Mouse (Mus musculus): ENCODE measurements at regions not wholly inside any gene's neighbourhood (a gene's known extent, or its start where the extent isn't known, plus 50 kb on each side); places are given as distances from the start of the nearest gene placed in this dataset.

DNA sequence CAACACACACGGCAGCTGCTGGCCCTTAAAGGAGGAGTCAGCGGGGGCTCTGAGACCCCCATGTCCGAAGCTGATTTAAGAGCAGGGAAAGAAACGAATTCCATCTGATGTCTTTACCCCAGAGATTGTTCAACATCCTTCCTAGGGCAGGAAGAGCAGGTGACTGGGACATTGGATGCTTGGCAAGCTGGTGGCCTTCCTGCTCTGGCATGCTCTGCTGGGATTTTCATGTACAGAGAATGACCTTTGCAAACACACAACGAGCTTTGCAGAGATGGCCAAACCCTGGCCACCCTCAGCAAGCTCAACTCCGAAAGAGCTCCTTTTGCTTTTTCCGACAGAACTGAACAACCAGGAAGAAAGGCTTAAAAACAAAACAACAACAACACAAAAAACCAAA is 194.7 kb upstream of the Map3k1 start:
- no peak for ATAC-seq

GRCm38 (mm10) chr13:112004126-112004525 is 195.3 kb upstream of the Map3k1 start:
- no peak for ATAC-seq

DNA sequence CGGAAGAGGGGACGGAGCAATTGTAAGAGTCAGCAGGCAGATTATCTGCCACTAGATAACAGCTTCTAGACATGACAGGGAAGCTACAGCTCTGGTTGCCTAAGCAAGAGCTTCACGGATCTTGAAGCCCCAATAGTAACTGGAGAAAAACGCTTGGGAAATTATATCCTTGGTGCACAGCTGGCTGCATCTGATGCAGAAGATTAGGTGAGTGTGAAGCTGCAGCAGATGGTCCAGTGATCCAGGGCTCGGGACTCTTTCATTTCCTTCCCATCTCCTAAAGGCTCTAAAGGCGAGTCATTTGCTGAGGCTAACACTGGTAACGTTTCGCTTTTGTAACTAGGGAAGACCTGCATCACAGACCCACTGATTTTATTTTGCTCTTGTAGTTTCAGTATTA is 196.6 kb upstream of the Map3k1 start:
- ATAC-seq: no peak

DNA sequence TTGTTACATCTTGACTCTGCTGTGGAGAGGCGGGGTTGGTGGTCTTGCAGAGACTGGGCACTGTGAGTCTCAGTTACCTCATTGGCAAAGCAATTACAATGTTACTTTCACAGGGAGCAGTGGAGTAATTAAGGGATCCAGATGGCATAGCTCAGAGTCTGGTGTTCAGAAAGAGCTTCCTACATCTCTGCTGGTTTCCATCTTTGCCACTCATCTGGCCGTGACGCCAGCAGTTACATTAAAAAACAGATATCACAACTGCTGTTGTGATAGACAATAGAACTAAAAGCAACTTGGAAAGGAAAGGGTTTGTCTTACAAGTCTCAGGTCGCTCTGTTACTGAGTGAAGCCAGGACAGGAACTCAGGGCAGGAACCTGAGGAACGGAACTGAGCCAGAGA is 200.0 kb upstream of the Map3k1 start:
- no peak for ATAC-seq

DNA sequence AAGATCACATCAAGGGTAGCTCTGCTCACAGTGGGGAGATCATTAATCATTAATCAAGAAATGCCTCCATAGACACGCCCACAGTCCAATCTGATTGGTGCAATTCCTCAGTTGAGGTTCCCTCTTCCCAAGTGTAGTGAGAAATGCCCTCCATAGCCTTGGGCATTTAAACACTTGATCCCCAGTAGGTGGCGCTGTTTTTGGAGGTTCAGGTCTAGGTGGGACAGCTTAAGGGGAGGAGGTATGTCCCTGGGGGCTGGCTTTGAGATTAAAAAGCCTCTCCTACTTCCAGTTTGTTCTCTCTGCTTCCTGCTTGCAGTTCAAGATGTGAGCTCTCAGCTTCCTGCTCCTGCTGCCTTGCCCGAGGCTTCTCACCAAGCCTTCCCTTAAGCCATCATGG is 200.5 kb upstream of the Map3k1 start:
- no peak for ATAC-seq

- ATAC-seq: no peak
Measured at GRCm38 (mm10) chr13:112010464-112010863, 201.7 kb upstream of the Map3k1 start.

DNA sequence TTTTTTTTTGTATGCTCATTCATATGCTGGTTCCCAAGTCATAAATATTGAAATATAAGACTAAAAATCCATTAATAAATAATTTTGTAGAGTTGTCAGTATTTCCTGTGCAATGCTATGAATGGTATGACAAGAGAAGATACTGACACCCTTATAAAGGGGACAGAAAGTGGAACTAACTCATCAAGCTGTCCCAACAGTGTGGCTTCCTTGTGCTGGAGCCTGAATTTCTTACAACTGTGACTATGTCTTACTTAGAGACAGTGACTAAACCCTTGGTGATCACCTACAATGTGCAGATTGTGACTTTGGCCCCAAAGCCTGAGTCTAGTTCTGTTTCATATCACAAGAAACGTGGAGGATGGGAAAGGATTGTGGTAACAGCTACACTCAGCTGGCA is 203.8 kb upstream of the Map3k1 start:
- ATAC-seq: no peak

GRCm38 (mm10) chr13:112015083-112015482 is 206.3 kb upstream of the Map3k1 start:
- ATAC-seq: no peak

DNA sequence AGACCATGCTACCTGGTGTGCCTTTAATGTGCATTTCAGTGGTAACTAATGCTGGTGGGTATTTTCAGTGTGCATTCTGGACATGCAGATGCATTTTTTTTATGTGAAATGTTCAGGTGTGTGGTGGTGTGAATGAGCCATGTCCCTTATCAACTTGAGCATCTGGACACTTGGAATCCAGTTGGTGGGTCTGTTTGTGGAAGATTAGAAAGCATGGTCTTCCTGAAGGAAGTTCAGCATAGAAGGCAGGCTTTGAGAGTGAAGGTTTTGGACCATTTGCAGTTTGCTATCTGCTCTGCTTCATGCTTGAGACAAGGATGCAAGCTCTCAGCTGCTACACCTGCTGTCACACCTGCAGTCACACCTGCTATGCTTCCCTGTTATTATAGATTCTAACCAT is 207.5 kb upstream of the Map3k1 start:
- no peak for ATAC-seq

DNA sequence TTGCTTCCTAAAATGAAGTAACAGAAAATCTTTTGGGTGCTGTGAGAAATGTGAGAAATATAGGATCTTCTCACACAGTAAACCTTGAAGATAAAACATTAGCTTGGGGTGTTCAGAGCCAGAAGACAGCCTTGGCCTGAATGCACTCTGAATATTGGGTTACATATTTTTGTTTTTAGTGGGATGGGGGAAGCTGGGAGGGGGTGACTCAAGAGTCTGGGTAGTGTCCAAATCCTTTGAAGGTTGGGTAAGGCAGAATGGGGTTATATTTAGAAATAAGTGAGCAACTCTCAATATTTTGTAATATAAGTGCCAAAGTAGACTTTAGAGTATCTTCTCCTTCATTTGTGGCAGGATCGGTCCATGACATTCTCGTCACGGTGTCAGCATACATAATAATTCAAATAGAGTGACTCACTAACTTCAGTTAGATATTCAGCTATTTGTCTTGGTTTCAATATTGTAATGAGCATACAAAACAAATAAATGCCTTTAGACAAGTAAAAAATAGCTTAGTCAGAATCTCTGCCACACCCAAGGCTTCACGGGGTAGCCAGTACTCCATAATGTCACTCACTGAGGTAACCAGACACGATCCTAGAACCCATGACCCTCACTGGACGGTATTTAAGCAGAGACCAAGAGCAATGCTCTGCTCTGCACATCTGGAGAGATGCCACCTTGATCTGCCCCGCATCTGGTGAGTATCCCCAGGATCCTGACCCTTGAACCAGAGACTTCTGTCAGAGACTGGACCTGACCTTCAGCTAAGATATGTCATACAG is 209.9 kb upstream of the Map3k1 start:
- no peak for ATAC-seq

GRCm38 (mm10) chr13:112019575-112019974 is 210.8 kb upstream of the Map3k1 start:
- no peak for ATAC-seq

GRCm38 (mm10) chr13:112023171-112023570 is 214.4 kb upstream of the Map3k1 start:
- no peak for ATAC-seq

DNA sequence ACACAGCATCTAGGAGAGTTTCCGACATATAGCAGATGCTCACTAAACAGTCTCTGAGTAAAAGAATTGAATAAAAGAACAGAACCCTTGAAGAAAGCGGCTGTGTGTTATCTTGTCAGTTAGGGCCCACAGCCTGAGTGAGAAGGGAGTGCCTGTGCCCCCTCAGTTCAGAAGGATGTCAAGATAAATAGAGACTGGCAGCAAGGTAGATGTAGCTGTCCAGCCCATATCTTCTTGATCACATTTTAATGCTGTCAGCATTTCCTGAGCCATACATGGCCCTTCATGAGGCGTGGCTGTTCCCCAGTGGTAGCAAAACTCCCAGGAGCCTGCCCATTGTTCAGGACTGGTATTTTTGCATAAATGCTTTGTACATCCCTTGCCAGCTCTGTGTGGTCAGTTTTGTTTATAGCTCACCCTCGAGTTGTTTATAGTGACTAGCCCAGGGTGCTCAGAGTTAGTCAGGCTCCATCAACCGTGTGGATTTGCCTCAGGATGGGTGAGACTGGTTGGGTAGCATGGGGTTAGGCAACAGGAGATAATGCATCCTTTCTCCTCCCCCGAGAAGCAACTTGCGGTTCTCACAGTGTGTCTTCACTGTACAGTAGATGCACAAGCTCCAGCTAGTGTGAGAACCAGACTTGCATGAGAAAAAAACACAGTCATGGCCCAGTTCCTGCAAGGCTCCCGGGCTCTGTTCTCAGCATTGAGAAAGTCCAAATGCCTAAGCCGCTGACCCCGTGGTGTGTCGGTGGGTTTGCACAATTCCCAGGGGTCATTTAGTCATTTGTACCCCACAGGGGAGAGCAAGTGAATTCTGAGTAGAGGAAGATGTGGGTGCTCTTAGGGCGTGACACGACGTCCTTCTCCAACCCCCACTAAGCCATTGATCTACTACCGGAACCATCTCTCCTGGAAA is 216.1 kb upstream of the Map3k1 start:
- ATAC-seq: no peak

GRCm38 (mm10) chr13:112025586-112025950 is 216.8 kb upstream of the Map3k1 start:
- ATAC-seq: no peak

DNA sequence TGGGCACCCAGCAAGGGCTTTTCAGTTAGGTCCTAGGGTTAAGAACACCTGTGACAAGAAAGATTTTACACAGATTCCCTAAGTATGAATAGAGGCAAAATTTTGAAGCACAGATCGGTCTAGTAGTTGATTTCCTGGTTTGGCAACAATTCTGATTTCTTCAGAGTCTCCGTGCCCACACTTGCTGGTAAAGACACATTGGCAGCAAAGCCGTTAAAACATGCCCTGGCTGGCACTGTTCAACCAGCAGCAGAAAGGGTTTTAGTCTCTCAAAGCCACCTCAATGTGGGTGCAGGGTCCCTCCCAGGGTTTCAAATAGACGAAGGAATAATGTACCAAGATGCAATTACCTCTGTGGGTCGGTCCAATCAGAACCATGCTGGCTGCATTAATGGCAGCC is 218.9 kb upstream of the Map3k1 start:
- ATAC-seq: no peak

GRCm38 (mm10) chr13:112031061-112031460 is 222.3 kb upstream of the Map3k1 start:
- ATAC-seq: no peak

- ATAC-seq: no peak
Measured at GRCm38 (mm10) chr13:112031631-112032320, 223.0 kb upstream of the Map3k1 start.

DNA sequence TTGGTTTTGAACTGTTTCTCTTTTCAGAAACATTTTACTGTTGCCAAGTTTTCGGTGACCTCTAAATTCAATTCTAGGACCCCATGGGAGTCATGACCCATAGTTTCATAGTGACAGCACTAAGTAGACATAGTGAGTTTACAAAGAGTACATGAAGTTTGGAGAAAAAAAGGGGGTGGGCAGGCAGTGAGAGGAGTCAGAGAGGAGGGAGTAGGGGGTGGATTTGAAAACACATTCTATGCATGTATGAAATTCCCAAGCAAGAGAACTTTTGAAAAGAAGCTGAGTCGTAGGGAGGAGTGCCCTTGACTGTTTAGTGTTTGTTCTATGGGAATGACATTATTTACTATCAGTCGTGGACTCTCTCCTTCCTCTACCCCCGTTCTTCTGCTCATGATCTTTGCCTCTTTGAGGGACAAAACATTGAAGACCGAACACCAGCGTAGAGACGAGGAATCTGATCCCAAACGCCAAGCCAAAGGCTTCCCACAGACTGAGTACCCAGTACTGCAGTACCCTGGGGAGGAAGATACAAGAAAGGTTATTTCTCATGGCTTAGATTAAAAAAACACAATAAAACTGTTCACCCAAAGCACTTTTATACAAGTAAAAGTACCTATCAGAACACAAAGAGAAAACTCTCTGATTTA is 229.1 kb upstream of the Map3k1 start:
- ATAC-seq: no peak

- no peak for ATAC-seq
Measured at GRCm38 (mm10) chr13:112038556-112039304, 229.9 kb upstream of the Map3k1 start.

DNA sequence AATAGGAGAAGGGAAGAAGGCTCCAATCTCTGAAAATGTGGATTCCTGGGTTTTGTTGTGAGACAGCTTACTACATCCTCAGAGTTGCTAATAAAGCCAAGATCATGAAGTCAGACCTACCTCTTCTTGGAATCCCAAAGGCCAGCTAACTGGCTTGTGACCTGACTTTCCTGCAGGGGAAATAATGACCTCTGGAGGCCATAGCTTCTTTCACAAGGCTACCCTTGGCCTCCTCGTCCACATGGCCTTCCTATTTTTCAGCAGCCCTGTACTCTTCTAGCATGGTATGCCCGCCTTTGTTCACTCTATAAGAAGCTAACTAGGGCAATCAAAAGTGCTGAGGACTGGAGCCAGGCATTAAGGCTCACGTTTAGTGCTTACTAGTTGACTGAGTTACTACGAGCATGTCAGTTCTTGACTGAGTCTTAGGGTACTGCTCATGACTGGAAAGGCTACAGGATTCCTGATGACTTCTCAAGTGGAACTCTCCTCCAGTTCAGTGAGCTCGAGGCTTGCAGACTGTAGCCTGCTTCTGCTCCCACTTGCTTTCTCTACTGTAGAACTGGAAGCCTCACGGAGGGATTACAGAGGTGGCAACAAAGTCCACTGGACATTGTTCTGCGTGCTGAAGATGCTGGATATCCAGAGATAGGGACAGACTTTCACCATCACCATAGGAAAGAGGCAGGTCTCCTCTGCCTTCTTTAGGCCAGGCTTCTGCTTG is 230.8 kb upstream of the Map3k1 start:
- no peak for ATAC-seq

- no peak for ATAC-seq
Measured at GRCm38 (mm10) chr13:112043524-112044246, 234.9 kb upstream of the Map3k1 start.

Data from CD4-positive, CD25-positive, alpha-beta regulatory T cell, adult 4 months (primary cell).